Mouse (Mus musculus) erythroblast, adult 5-6 weeks (primary cell): ENCODE results near the gene Pold4. TPM values are rescaled to one million over a fixed set of nuclear protein-coding genes. Genes with fewer than 3 reads are reported as not detected.
A peak's percentile ranks its signal among the peaks of the same experiment; 100 is the strongest.
"Not testable (repeated sequence)": the region's sequence is repeated elsewhere in the genome, so short reads cannot be mapped to it uniquely, and the experiment has no call there.

ENCODE experiments used
- ATAC-seq: replicated peaks from 2 replicates; pipeline ENCODE4 v1.8.0; 2016; ENCODE audit warnings: moderate number of reproducible peaks, mild to moderate bottlenecking, moderate TSS enrichment, inconsistent platforms; ENCODE audit not compliant: poor library complexity, low FRiP score, severe bottlenecking
- total RNA-seq, 2 experiments: library from RNA; stranded (forward) in 1 of 2; stranded (reverse) in 1 of 2; fragments of 150-400 nt in 1 of 2; fragments of 200-764, 138-1000 nt in 1 of 2; gene quantifications; 2 replicates each; pipeline versions ENCODE4 v1.2.3 to v1.2.4; 2015 to 2017; ENCODE audit warnings: low replicate concordance in 2 of 2

Pold4 gene
- total RNA-seq, 2 experiments from 2014 or later: 25.4 to 30.3 TPM

DNA sequence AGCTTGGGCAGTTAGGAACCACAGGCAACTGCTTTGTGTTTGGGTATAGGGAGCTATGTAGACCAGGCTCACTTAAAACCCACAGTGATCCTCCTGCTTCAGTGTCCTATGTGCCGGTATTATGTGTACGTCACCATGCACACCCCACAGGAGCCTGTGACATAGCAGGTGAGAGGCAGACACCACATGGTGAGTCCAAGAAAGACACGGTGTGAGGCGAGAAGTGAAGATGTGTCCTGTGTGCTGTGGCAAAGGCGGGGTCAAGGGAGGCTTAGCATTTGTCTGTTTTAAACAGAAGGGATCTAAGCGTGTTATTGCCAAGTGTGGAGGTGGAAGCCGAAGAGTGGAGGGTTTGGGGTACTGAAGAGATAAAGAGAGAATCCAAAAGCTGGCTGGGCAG lies 4.9 kb upstream of the Pold4 start:
- ATAC-seq: no peak

- no peak for ATAC-seq
Observed at GRCm38 (mm10) chr19:4227446-4227845, 4.3 kb upstream of the Pold4 start.

GRCm38 (mm10) chr19:4227894-4228678 lies 3.6 kb upstream of the Pold4 start:
- ATAC-seq: peak; percentile 61

- ATAC-seq: no peak
Observed at GRCm38 (mm10) chr19:4228891-4229290, 2.8 kb upstream of the Pold4 start.

DNA sequence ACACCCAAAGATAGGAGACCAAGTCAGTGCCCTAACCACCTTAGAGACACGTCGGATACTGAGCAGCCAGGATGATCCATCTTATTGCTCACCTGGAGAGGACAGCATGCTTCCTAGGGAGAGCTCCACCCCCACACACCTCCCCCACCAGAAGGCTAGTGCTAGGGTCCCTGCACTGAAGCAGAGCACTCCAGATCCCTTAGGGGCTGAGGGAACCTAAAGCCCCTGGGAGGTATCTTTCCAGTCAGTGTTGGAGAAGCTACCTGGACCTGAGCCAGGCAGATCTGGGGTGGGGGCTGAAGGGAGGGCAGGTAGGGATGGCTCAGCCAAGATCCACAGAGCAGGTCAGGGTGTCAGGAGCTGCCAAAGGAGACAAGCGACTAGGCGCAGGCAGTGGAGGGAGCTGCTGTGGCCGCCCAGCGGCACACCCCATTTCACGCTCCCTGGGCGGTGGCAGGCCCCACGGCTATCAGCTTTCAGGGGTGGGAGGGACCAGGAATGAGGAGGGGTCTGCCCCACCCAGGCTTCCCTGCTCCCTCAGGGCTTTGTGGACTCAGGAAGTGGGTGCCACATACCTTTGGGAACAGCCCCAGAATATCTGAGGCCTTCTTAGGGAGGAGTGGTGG lies 2.1 kb upstream of the Pold4 start:
- no peak for ATAC-seq

DNA sequence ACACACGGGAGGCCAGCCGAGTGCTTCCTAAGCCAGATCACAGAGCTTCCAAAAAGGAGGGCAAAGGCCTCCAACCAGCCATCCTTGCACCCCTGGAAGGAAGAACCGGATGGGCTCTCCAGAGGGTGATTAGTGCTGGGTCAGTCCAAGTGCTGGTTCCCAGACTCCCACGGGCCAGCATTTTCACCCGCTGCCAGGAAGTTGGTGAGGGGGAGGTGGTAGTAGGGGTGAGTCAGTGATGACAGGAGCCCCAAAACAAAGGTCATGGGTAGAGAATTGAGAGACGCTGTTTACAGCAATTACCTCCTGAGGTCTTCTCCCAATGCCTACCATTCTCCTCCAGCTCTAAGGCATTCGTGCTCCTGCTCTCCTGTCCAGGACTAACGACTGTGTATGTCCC lies 1.3 kb upstream of the Pold4 start:
- no peak for ATAC-seq

DNA sequence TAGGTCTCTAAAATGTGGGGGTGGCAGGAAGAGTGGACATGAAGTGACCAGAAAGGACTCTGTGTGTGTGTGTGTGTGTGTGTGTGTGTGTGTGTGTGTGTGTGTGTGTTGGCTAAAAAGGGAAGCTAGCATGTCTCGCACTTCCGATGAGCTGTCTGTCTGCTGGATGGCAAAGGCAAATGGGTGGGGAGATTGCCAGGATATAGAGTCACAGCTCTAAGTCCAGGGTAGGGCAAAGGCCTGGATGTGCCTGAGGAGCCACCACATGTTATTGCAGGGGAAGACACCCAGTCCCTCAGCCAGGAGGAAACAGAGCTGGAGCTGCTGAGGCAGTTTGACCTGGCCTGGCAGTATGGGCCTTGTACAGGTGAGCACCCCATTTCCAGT lies 480 bp downstream of the Pold4 start:
- ATAC-seq: peak; percentile 14; the same call in 1 of the 2 replicates

DNA sequence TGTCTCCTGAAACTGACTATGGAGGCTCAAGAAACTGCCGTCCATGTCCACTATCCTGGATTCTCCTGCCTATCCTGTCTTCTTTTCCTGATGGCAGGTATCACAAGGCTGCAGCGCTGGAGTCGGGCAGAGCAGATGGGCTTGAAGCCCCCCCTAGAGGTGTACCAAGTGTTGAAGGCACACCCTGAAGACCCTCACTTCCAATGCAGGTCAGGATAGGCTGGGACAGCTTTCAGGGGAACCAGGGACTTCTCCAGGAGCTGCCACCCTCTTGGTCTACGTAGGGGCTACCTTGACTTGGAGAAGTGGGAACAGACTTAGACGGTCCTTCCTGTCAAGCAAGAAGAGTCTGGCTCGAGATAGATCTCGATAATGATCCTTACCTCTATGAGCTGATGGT lies 952 bp downstream of the Pold4 start:
- no peak for ATAC-seq

DNA sequence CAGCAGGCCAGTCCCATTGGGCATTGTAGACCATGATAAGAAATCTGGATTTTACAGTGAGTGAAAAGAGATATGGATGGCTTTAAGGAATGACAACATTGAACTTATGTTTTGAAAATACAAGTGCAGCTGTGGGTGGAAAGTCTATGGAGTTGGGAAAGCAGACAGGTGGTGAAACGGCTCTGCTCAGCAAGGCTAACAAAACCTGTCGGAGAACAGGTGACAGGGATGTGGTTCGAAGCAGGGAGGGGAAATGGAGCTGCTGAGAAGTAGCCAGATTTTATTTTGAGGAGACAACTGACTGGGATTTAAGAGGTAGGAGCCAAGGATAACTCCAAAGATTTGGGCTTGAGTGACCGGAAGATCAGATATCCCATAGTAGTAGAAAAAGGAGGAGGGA lies 2.8 kb downstream of the Pold4 start:
- no peak for ATAC-seq

DNA sequence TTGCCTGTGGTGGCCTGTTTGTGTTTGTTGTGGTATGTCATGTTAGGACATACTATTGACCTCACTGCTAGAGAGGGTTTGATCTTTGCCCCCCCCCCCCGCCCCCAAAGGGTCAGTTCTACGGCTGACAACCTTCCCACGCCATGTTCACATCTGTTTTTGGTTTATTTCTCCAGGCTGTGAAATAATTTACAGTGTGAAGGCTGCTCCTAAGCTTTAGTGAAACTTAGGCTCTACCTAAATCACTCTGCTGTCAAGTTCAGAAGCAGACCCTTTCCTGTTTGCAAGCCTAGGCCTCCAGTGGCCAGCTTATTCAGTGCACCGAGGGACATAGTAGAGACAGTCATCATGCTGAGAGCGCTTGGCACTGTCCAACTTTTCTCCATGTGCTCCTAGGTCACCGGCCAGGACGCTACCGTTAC lies 8.6 kb downstream of the Pold4 start:
- ATAC-seq: no peak

DNA sequence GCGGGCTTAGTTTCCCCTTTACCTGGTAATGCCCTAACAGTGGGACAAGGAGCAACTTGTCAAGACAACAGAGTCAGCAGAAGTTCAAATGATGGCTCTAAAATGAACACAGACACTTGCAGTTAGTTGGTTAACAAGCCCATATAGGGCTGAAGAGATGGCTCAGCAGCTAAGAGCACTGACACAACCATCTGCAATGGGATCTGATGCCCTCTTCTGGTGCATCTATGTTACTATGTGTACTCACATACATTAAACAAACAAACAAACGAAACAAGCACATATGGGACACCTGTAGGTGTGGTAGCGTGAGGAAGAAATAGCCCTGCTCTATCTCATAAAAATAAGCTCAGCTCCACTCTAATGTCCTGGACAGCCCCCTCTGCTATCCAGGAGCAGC lies 10.7 kb downstream of the Pold4 start:
- no peak for ATAC-seq

DNA sequence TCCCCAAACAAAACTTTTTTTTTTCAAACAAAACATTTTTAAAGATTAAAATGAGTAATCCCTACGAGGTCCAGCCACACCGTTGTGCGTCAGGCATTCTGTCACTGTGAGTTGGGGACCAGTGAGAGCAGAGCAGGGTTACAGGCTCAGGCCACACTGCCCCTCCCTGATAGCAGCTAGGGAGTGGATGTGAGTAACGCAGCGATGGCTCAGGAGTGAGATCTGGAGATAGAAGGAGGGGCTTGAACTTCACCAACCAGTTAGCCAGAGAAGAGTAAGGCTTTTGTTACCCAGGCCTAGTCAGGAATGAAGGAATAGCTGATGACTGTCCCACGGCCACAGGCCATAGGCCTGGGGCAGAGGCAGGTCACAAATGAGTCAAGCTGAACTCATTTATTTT lies 13.1 kb downstream of the Pold4 start:
- no peak for ATAC-seq

DNA sequence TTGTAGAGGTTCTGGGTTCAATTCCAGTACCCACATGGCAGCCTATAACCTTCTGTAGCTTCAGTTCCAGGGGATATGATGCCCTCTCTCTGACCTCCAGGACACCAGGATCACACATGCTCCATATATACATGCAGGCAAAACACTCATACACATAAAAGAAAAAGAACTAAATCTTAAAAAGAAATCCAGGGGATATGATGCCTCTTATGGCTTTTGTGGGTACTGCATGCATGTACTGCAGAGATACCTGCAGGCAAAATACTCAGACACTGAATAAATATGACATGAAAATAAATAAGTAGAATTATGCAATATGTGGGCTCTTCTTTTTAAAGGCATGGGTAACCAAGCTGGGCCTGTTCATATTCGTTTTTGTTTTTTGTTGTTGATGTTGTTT lies 15.3 kb downstream of the Pold4 start:
- no peak for ATAC-seq

DNA sequence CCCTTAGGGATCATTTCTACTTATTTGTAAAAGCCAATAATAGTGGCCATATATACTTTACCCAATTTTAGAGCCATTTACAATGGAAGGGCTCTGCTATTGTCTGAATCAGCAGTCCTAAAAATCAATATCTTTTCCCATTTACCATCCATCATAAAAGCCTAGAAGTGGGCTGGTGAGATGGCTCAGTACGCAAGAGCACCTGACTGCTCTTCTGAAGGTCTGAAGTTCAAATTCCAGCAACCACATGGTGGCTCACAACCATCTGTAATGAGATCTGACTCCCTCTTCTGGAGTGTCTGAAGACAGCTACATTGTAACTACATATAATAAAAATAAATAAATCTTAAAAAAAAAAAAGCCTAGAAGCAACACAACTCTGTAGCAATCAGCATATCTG lies 17.0 kb downstream of the Pold4 start:
- not testable (repeated sequence) for ATAC-seq

DNA sequence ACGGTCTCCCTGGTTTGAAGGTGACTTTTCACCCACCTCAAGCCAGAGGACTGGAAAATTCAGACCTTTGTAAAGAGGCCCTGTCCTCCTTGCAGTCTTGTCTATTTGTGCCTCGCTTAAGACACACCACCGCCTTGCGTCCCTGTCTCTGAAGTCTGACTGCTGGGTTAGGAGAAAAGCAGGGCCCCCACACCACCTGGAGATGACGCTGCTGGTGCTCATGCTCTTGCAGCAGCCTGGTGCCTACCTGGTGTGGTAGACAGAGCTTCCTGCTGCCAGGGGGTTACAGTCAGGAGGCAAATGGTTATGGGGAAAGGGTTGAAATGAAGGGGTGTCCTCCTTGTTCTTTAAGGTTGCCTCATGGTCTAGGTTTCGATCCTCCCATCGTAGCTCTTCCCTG lies 22.5 kb downstream of the Pold4 start:
- no peak for ATAC-seq

GRCm38 (mm10) chr19:4255583-4256162 lies 24.0 kb downstream of the Pold4 start:
- no peak for ATAC-seq

GRCm38 (mm10) chr19:4257216-4257896 lies 25.7 kb downstream of the Pold4 start:
- peak; percentile 94 for ATAC-seq

DNA sequence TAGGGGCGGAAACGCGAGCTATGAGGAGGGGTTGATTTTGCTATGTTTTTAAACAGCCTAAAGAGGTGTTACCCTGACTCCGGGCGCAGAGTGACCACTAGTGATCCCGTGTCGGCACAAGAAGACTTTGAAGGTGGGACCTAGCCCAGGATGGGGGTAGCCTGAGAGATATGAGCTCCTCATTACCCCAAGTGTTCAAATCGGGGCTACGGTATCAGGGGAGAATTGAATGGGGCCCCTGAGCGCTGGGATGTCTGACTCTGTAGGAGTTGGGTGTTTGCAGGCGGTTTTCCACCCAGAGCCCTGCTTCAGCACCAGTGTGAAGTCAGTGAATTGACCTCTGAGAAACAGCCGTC lies 26.2 kb downstream of the Pold4 start:
- ATAC-seq: no peak; the same call in 1 of the 2 replicates

- ATAC-seq: no peak
Observed at GRCm38 (mm10) chr19:4261038-4261698, 29.5 kb downstream of the Pold4 start.

GRCm38 (mm10) chr19:4262756-4263155 lies 31.1 kb downstream of the Pold4 start:
- no peak for ATAC-seq
